Mouse (Mus musculus) erythroblast, embryonic 14.5 days (primary cell): ENCODE data around the gene Nln. TPM values are rescaled to one million over a fixed set of nuclear protein-coding genes. Genes with fewer than 3 reads are reported as not detected.

Source experiments
- H3K27me3 ChIP-seq: 2 replicates; pipeline ENCODE4 v1.6.1; 2012; ENCODE audit warnings: inconsistent platforms; ENCODE audit not compliant: control insufficient read depth
- H3K36me3 ChIP-seq: 2 replicates; pipeline ENCODE4 v1.6.1; 2012; ENCODE audit warnings: mild to moderate bottlenecking, inconsistent platforms; ENCODE audit not compliant: control insufficient read depth
- H3K4me1 ChIP-seq: 2 replicates; pipeline ENCODE4 v1.6.1; 2012; ENCODE audit warnings: inconsistent platforms; ENCODE audit not compliant: control insufficient read depth
- H3K4me3 ChIP-seq: replicated peaks from 2 replicates; pipeline ENCODE3; 2012; ENCODE audit warnings: moderate library complexity, mild to moderate bottlenecking, inconsistent platforms
- H3K9me3 ChIP-seq: 2 replicates; pipeline ENCODE4 v1.6.1; 2012; ENCODE audit warnings: low read length, inconsistent platforms, mixed read lengths; ENCODE audit not compliant: control insufficient read depth
- GATA1 ChIP-seq: IDR thresholded peaks from 2 replicates; pipeline ENCODE4 v1.6.1; 2012; ENCODE audit warnings: low read length, inconsistent platforms, mixed read lengths
- TAL1 ChIP-seq: IDR thresholded peaks from 3 replicates; pipeline ENCODE4 v1.6.1; 2012; ENCODE audit warnings: low read length, inconsistent platforms, mixed read lengths
- polyA plus RNA-seq: library from polyadenylated mRNA; stranded (reverse); fragments of >175 nt; gene quantifications from 2 replicates; pipeline ENCODE4 v1.2.3, GENCODE M21; 2012

Nln gene
- polyA plus RNA-seq, 1 experiment: 0.18 TPM

- H3K4me1 ChIP-seq: no peaks in the 10 kb centered on the region
- H3K9me3 ChIP-seq: no peaks in the 10 kb centered on the region
- no peak for TF ChIP-seq GATA1
- no peak for TF ChIP-seq TAL1
- no peak overlapping the region for H3K4me3 ChIP-seq
- H3K36me3 ChIP-seq: no peaks in the 10 kb centered on the region
- H3K27me3 ChIP-seq: no peaks in the 10 kb centered on the region
Measured at GRCm38 (mm10) chr13:104101606-104102235, 7.7 kb downstream of the Nln start.

GRCm38 (mm10) chr13:104100416-104100815 lies 9.0 kb downstream of the Nln start:
- Histone ChIP-seq H3K9me3 (no peaks in the 10 kb centered on the region), H3K36me3 (no peaks in the 10 kb centered on the region), H3K4me3 (no peak overlapping the region), H3K4me1 (peaks cover 4% of the 10 kb centered on the region; the same call in 1 of the 2 replicates), H3K27me3 (no peaks in the 10 kb centered on the region)
- no peak for TF ChIP-seq GATA1
- no peak for TF ChIP-seq TAL1

GRCm38 (mm10) chr13:104097190-104097589 lies 12.2 kb downstream of the Nln start:
- no peaks in the 10 kb centered on the region for H3K27me3 ChIP-seq
- H3K9me3 ChIP-seq: no peaks in the 10 kb centered on the region
- peaks cover 4% of the 10 kb centered on the region; the same call in 1 of the 2 replicates for H3K4me1 ChIP-seq
- no peaks in the 10 kb centered on the region for H3K36me3 ChIP-seq
- no peak overlapping the region for H3K4me3 ChIP-seq
- TF ChIP-seq GATA1: no peak
- TF ChIP-seq TAL1: no peak

GRCm38 (mm10) chr13:104095955-104096354 lies 13.5 kb downstream of the Nln start:
- TF ChIP-seq GATA1: no peak
- no peaks in the 10 kb centered on the region for H3K36me3 ChIP-seq
- no peak overlapping the region for H3K4me3 ChIP-seq
- H3K9me3 ChIP-seq: no peaks in the 10 kb centered on the region
- H3K4me1 ChIP-seq: peaks cover 4% of the 10 kb centered on the region; the same call in 1 of the 2 replicates
- H3K27me3 ChIP-seq: no peaks in the 10 kb centered on the region

- no peaks in the 10 kb centered on the region for H3K9me3 ChIP-seq
- TF ChIP-seq TAL1 (no peak), GATA1 (no peak)
- H3K4me3 ChIP-seq: no peak overlapping the region
- H3K27me3 ChIP-seq: no peaks in the 10 kb centered on the region
- H3K4me1 ChIP-seq: peaks cover 4% of the 10 kb centered on the region; the same call in 1 of the 2 replicates
- no peaks in the 10 kb centered on the region for H3K36me3 ChIP-seq
Measured at GRCm38 (mm10) chr13:104094531-104095385, 14.7 kb downstream of the Nln start.

- Histone ChIP-seq H3K36me3 (no peaks in the 10 kb centered on the region), H3K4me3 (no peak overlapping the region), H3K4me1 (peaks cover 4% of the 10 kb centered on the region; the same call in 1 of the 2 replicates), H3K9me3 (no peaks in the 10 kb centered on the region), H3K27me3 (no peaks in the 10 kb centered on the region)
- no peak for TF ChIP-seq GATA1
Measured at GRCm38 (mm10) chr13:104091734-104092133, 17.7 kb downstream of the Nln start.

- Histone ChIP-seq H3K4me1 (no peaks in the 10 kb centered on the region), H3K9me3 (no peaks in the 10 kb centered on the region), H3K36me3 (no peaks in the 10 kb centered on the region), H3K27me3 (no peaks in the 10 kb centered on the region), H3K4me3 (no peak overlapping the region)
- TF ChIP-seq GATA1: no peak
- TF ChIP-seq TAL1: no peak
Measured at GRCm38 (mm10) chr13:104089387-104089786, 20.0 kb downstream of the Nln start.

- no peaks in the 10 kb centered on the region for H3K9me3 ChIP-seq
- no peak for TF ChIP-seq TAL1
- TF ChIP-seq GATA1: no peak
Measured at GRCm38 (mm10) chr13:104084600-104084999, 24.8 kb downstream of the Nln start.

GRCm38 (mm10) chr13:104082504-104082903 lies 26.9 kb downstream of the Nln start:
- H3K4me3 ChIP-seq: no peak overlapping the region
- H3K27me3 ChIP-seq: no peaks in the 10 kb centered on the region
- no peaks in the 10 kb centered on the region for H3K9me3 ChIP-seq
- no peaks in the 10 kb centered on the region for H3K4me1 ChIP-seq
- no peaks in the 10 kb centered on the region for H3K36me3 ChIP-seq
- no peak for TF ChIP-seq TAL1
- no peak for TF ChIP-seq GATA1

More at GRCm38 (mm10) chr13:104084600-104084999, 24.8 kb downstream of the Nln start:
- Histone ChIP-seq H3K4me1 (no peaks in the 10 kb centered on the region), H3K36me3 (no peaks in the 10 kb centered on the region), H3K27me3 (no peaks in the 10 kb centered on the region), H3K4me3 (no peak overlapping the region)
